Mouse (Mus musculus) testis, adult 2 months (tissue): ENCODE measurements around the gene Cenpx.

ENCODE experiments used
- CTCF ChIP-seq: fragments of 200-500 bp; IDR thresholded peaks from 2 replicates; pipeline ENCODE4 v1.5.1; 2012; ENCODE audit warnings: low read depth, mild to moderate bottlenecking, inconsistent platforms, low read length, moderate library complexity; ENCODE audit not compliant: control insufficient read depth, insufficient read depth, insufficient replicate concordance
- POLR2A ChIP-seq: fragments of 200-500 bp; IDR thresholded peaks from 2 replicates; pipeline ENCODE4 v1.6.1; 2012; ENCODE audit warnings: low read depth, mild to moderate bottlenecking, inconsistent platforms, low read length, moderate library complexity; ENCODE audit not compliant: control insufficient read depth

GRCm38 (mm10) chr11:120684086-120684485, 29.5 kb downstream of the Cenpx start:
- TF ChIP-seq POLR2A (no peak), CTCF (no peak)
